Mouse (Mus musculus) kidney, postnatal 10 days (tissue): ENCODE data around the gene Vmn1r231.
A peak's percentile ranks its signal among the peaks of the same experiment; 100 is the strongest.

ENCODE experiments used
- DNase-seq: peaks from one replicate; pipeline ENCODE4 v3.0.0; 2021; ENCODE audit warnings: mixed read lengths

Gene Vmn1r231

GRCm38 (mm10) chr17:20904991-20905390 lies at the start of gene Vmn1r231:
Gene Vmn1r231, minus strand, starts transcription at chr17:20905091.
- no peak for DNase-seq

DNA sequence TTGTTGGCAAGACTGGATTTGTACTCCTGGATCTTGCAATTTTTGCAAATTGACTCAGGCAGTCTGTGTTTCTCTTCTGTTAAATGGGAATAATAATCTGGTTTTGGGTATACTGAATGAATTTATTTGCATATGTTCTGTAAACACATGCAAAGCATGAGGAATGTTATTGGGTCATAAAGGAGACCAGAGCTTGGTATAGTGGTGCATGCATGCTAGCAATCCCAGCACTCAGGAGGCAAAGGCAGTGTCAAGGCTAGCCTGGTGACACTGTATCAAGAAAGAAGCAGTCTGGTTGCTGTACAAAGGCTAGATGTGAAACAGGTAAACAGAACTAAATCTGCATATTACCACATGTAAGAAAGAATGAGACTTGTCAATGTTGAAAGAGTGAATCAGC lies 41.7 kb upstream of the Vmn1r231 start:
- DNase-seq, result no peak

DNA sequence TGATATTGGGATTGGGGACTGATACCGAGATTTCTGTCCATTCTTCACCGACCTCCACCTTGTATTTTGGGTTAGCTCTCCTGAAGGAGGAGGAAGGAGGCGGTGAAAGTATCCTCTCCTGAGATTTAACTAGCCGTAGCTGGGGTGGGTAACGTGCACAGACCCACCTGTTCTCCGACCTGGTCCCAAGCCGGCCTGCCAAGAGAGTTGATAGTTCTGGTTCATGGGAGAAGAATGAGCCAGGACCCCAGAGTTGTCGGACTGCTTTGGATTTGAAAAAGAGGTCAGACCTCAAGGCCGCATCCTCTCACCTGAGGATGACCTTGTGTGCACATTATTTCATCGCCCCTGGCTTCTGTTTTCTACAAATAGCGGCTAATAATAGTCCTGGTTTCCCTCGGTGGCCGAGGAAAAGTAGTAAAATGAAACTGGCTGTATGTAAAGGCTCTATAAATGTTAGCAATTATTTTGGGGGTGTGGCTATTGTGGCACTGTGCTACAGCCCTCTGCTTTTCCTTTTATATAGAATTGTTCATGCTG lies 41.2 kb upstream of the Vmn1r231 start:
- peak; percentile 25 for DNase-seq

DNA sequence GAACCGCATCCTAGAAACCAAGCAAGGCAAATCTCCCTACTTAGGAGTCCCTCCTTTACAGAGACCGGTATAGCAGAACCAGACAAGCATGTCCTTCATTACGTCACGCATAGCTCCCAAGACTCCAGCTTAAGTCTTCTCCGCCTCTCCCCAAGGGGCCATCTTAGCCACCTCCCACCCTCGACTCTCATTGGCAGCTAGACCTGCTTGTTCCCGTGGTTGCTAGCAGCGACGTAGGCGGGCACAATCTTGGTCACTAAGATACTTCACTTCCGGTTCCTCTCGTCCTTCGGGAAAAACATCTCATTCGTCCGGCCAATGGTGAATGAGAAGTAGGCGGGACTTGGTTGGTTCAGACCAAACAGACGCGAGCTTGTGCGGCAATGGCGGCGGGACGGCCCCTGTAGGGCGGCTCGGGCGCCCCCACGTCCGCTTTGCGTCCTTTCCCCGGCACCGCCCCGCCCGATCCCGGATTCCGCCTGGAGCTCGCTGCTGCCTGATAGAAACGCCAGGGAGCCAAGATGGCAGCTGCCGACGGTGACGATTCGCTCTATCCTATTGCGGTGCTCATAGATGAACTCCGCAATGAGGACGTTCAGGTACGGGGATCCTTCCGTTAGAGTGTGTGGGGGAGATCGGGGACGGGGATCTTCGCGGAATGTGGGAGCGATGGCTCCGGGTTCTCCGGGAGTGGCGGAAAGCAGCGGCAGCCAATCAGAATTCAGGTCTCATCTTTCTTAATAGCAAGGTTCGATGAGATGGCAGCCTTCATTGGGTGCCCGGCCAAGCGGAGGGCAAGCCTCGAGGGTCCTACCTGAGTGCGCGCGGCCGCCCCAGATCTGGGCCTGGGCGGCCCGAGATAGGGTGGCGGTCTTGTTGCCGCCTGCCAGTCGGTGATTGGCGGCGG lies 40.3 kb upstream of the Vmn1r231 start, which contains the start of gene Ppp2r1a:
Gene Ppp2r1a (plus strand): TSS at position 327 of the 907 bp plus-strand sequence.
- DNase-seq, result peak; percentile 99

DNA sequence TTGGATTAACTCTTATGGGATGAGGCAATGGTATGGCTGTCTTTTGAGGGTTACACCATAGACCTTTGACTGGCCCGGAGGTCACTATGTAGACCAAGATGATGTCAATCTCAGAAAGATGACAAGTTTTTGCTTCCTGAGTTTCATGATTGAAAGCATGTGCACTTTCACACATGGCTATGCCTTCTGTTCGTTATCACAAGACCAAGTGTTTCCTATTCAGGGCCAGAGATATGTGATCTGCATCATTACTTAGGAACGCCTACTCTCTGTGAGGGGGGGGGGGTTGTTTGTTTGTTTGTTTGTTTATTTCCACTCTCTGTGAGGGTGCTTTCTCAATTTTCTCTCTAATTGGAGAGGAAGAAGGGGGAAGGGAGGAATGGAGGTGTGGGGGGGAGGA lies 39.3 kb upstream of the Vmn1r231 start:
- DNase-seq, result no peak

- DNase-seq, result no peak
Measured at GRCm38 (mm10) chr17:20919614-20920013, 14.7 kb upstream of the Vmn1r231 start, which contains the start of gene Vmn1r232. Gene Vmn1r232, minus strand, starts transcription at chr17:20919714.

- no peak for DNase-seq
Measured at GRCm38 (mm10) chr17:20840144-20840543, 64.7 kb downstream of the Vmn1r231 start, which contains the start of gene Vmn1r230. Gene Vmn1r230, plus strand, starts transcription at chr17:20840444.
